Mouse (Mus musculus): ENCODE results near the gene Abcg5.

DNA sequence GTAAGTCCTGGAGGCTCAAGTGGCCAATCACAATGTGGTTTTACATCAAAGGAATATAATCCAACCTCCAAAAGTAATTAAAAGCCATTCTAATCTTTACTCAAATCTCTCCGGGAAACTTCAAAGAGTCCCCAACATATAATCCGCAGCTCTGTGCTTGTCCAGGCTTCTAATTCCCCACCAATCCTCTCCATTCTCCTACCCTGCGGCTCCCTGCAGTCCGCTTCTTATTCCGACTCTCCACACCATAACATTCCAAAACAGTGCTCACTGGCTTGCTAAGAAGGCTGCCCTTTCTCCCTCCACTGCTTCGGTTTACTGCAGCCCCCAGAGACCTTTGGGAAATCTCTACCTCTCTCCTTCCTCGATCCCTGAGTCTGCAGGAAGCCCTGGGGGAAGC, 8.8 kb downstream of the Abcg5 start:
- TF ChIP-seq HCFC1 (IDR thresholded peaks at IDR 0.05; ENCODE audit: borderline replicate concordance, insufficient read depth, low read length) = no peak
- no peak for TF ChIP-seq ZC3H11A (IDR thresholded peaks at IDR 0.05; ENCODE audit: borderline replicate concordance, low read depth, low read length)
- TF ChIP-seq CHD2 (IDR thresholded peaks at IDR 0.05; ENCODE audit: low read depth, low read length) = no peak

Data from ES-E14 (cell line).